Mouse (Mus musculus) cerebellum, adult 2 months (tissue): Measurements from ENCODE around the gene Dzip1l.

ENCODE experiments used
- CTCF ChIP-seq: fragments of 200-500 bp; IDR thresholded peaks from 2 replicates; pipeline ENCODE4 v1.5.1; 2011; ENCODE audit warnings: low read depth, mild to moderate bottlenecking, control low read depth, low read length, moderate library complexity, borderline replicate concordance; ENCODE audit not compliant: insufficient read depth
- POLR2A ChIP-seq: fragments of 200-500 bp; IDR thresholded peaks from 2 replicates; pipeline ENCODE4 v1.6.1; 2011; ENCODE audit warnings: low read length, control low read depth, borderline replicate concordance; ENCODE audit not compliant: insufficient read depth

GRCm38 (mm10) chr9:99636776-99637175 lies 7.5 kb downstream of the Dzip1l start:
- TF ChIP-seq CTCF = no peak
- TF ChIP-seq POLR2A = no peak
